Mouse (Mus musculus) skeletal muscle tissue, postnatal 0 days (tissue): ENCODE results near the gene Afm. TPM values are rescaled to one million over a fixed set of nuclear protein-coding genes. Genes with fewer than 3 reads are reported as not detected.

Experiments
- polyA plus RNA-seq: library from polyadenylated mRNA; unstranded; fragments of >200 nt; fragmentation: Nextera tagmentation; extraction: Ambion mirVana; gene quantifications from 2 replicates; pipeline ENCODE4 v1.2.1, GENCODE M21; 2015

Afm gene
- not detected in 2 replicates for polyA plus RNA-seq

DNA sequence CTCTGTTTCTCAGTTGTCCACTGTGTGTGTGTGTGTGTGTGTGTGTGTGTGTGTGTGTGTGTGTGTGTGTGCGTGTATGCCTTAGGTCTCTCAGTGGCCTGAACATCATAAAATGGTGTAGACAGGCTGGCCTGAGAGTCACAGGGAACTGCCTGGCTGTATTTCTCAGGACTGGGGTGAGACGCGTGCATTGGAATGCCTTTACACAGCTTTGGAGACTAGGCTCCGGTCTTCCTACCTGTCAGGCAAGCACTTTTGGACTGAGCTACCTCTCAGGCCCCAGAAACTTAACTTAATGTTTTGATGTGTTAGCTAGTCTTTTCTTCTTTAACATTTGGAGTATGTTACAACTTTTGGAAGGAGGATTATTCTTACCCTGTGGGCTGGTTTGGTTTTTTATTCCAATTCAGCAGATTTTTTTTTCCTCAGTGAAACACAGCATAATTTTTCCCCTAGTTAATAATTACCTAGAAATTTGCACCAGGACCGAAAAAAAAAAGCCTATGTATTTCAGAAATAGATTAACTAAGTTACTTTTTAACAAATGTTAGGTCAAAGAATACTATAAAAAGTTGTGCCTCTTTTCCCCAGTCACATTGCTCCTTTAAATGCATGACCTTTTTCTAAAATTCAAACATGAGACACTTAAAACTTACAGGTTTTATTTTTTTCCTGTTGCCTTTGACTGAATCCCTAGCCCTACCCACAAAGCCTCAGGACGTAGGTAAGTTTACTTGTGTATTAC, at the start of gene Afm:
Gene Afm (plus strand): TSS at position 577 of the 745 bp plus-strand sequence.

DNA sequence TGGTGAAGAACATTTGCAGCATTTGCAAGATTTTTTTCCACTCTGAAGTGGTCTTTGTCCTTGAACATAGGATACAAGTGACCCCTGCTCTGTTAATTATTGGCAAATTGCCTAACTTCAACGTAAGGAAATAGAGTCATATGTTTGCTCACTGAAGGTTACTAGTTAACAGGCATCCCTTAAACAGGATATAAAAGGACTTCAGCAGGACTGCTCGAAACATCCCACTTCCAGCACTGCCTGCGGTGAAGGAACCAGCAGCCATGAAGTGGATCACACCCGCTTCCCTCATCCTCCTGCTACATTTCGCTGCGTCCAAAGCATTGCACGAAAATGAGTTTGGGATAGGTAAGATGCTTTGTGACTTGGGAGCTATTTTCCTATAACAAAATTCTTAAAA, 28.2 kb upstream of the Afm start, which contains the start of gene Afp:
Gene Afp (plus strand): TSS at position 220 of the 400 bp plus-strand sequence.

DNA sequence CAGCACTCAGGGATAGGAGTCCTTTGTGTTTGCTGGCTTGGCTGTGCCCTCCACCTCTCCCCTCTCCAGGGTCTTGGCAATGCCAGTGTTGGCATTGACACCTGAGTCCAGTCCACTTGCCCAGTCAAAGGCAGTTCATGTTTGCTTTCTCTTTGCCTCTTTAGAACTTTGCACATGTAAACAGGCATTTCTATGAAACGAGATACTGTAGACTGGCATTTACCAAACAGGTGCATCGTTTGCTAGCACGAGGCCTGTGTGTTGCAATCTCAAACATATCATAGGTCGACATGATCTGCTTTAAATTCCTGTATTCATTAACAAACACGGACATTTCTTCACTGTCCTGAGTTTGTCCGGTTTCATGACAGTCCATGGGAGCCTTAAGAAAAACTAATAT, 42.0 kb downstream of the Afm start, which contains the start of gene 5830473C10Rik:
Gene 5830473C10Rik (plus strand): TSS at position 365 of the 400 bp plus-strand sequence.

Other genes starting within 250 kb of the Afm start
- 11.6 and 13.7 TPM in 2 replicates for gene Ankrd17, start 152.4 kb upstream of the Afm start, polyA plus RNA-seq
- 2.4 and 2.5 TPM in 2 replicates for gene Gm9958, start 151.7 kb upstream of the Afm start, polyA plus RNA-seq
- gene Alb, start 58.0 kb upstream of the Afm start, polyA plus RNA-seq, result 7.0 and 9.9 TPM in 2 replicates
- gene Afp, start 28.2 kb upstream of the Afm start, polyA plus RNA-seq, result 3.8 and 5.1 TPM in 2 replicates
- not detected in 2 replicates for gene 5830473C10Rik, start 42.2 kb downstream of the Afm start, polyA plus RNA-seq
- gene Rassf6, start 121.7 kb downstream of the Afm start, polyA plus RNA-seq, result 0.21 and 1.2 TPM in 2 replicates
- gene Cxcl5, start 240.4 kb downstream of the Afm start, polyA plus RNA-seq, result not detected in 2 replicates
- gene Ppbp, start 249.6 kb downstream of the Afm start, polyA plus RNA-seq, result 2.2 and 3.5 TPM in 2 replicates